Mouse (Mus musculus) midbrain, embryonic 14.5 days (tissue): Measurements from ENCODE around the gene Tspyl1. TPM values are rescaled to one million over a fixed set of nuclear protein-coding genes. Genes with fewer than 3 reads are reported as not detected.
"Not testable (repeated sequence)": the region's sequence is repeated elsewhere in the genome, so short reads cannot be mapped to it uniquely, and the experiment has no call there.

Experiments
- ATAC-seq: fragments of 200-750 bp; cut with Nextera tagmentation; 2 replicates; pipeline ENCODE4 v1.8.0; 2017; ENCODE audit warnings: moderate number of reproducible peaks, moderate library complexity; ENCODE audit not compliant: low FRiP score, low TSS enrichment
- DNase-seq: peaks from one replicate; pipeline ENCODE4 v3.0.0-alpha.2; 2015
- H3K27ac ChIP-seq: fragments of 300-500 bp; sonication (generic); replicated peaks from 2 replicates; pipeline ENCODE4 v1.5.1; 2014; ENCODE audit warnings: mild to moderate bottlenecking, low read depth, low read length, moderate library complexity
- H3K27me3 ChIP-seq: fragments of 300-500 bp; sonication (generic); 2 replicates; pipeline ENCODE4 v1.6.1; 2014; ENCODE audit warnings: low read length, control low read depth, mixed read lengths; ENCODE audit not compliant: control insufficient read depth, insufficient read depth
- H3K36me3 ChIP-seq: fragments of 300-500 bp; sonication (generic); 2 replicates; pipeline ENCODE4 v1.6.1; 2014; ENCODE audit warnings: low read length, control low read depth; ENCODE audit not compliant: control insufficient read depth, insufficient read depth
- H3K4me1 ChIP-seq: fragments of 300-500 bp; sonication (generic); 2 replicates; pipeline ENCODE4 v1.6.1; 2014; ENCODE audit warnings: mild to moderate bottlenecking, antibody characterized with exemption, low read length, control low read depth; ENCODE audit not compliant: control insufficient read depth, insufficient read depth
- H3K4me2 ChIP-seq: fragments of 300-500 bp; sonication (generic); 2 replicates; pipeline ENCODE4 v1.6.1; 2014; ENCODE audit warnings: mild to moderate bottlenecking, low read length, moderate library complexity
- H3K4me3 ChIP-seq: fragments of 300-500 bp; sonication (generic); replicated peaks from 2 replicates; pipeline ENCODE4 v1.5.1; 2014; ENCODE audit warnings: low read depth, low read length
- H3K9ac ChIP-seq: fragments of 300-500 bp; sonication (generic); replicated peaks from 2 replicates; pipeline ENCODE4 v1.6.1; 2014; ENCODE audit warnings: mild to moderate bottlenecking, low read length, moderate library complexity
- H3K9me3 ChIP-seq: fragments of 300-500 bp; sonication (generic); 2 replicates; pipeline ENCODE4 v1.6.1; 2016; ENCODE audit warnings: low read length, control low read depth, mixed read lengths; ENCODE audit not compliant: control insufficient read depth
- WGBS: fragments of 180-500 bp; shearing (Covaris S2); extraction: QIAGEN DNeasy Blood & Tissue Kit; methylation state at CpG from one replicate; pipeline ENCODE4 v1.1.7; 2014; 5-methylcytosine and 5-hydroxymethylcytosine counted together
- polyA plus RNA-seq: library from polyadenylated mRNA; unstranded; fragments of >200 nt; fragmentation: Nextera tagmentation; extraction: Ambion mirVana; gene quantifications from 2 replicates; pipeline ENCODE4 v1.2.1, GENCODE M21; 2014

Tspyl1 gene
- polyA plus RNA-seq, 1 experiment from 2014 or later = 106 TPM

DNA sequence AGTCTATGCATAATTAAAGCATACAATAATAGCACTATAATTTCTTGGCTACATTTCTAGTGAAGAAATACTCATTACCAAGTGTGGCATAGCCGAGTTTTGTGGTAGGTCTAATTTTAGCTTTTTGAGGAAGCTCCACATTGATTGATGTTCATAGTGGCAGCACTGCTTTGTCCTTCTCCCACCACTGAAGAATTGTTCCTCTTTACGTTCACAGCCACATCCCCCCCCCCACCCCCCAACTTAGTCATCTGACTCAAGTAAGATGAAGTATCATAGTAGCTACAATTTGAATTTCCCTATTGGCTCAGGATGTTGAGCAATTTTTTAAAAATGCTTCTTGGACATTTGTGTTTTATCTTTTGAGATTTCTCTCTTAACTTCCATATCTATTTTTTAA, 32.4 kb upstream of the Tspyl1 start:
- H3K4me1 ChIP-seq = no peaks in the 10 kb centered on the region
- H3K36me3 ChIP-seq = no peaks in the 10 kb centered on the region
- DNase-seq (no peak), ATAC-seq (no peak)
- H3K9ac ChIP-seq = no peak overlapping the region
- H3K27ac ChIP-seq = no peak overlapping the region
- no peaks in the 10 kb centered on the region for H3K27me3 ChIP-seq
- 79% methylated on average over 2 of the region's 2 CpGs for whole genome bisulfite sequencing
- no peak overlapping the region for H3K4me3 ChIP-seq
- H3K9me3 ChIP-seq = no peaks in the 10 kb centered on the region
- H3K4me2 ChIP-seq = no peak overlapping the region

DNA sequence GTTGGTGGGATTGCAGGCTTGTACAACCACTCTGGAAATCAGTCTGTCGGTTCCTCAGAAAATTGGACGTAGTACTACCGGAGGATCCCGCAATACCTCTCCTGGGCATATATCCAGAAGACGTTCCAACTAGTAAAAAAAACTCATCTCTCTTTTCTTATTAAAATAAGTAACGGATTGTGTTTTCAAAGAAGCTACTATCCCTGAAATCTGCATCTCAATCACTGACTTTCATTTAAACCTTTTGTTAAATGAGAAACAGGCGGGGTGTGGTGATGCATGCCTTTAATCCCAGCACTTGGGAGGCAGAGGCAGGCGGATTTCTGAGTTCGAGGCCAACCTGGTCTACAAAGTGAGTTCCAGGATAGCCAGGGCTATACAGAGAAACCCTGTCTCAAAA, 29.2 kb upstream of the Tspyl1 start:
- not testable (repeated sequence) for H3K27ac ChIP-seq, DNase-seq, H3K9me3 ChIP-seq, ATAC-seq, H3K27me3 ChIP-seq, H3K36me3 ChIP-seq, H3K9ac ChIP-seq, H3K4me2 ChIP-seq, H3K4me1 ChIP-seq, H3K4me3 ChIP-seq
- 90% methylated on average over 9 of the region's 9 CpGs for WGBS

GRCm38 (mm10) chr10:34265106-34265505, 16.9 kb upstream of the Tspyl1 start:
- no peak overlapping the region for H3K4me3 ChIP-seq
- no peak overlapping the region for H3K27ac ChIP-seq
- H3K4me2 ChIP-seq = no peak overlapping the region
- H3K36me3 ChIP-seq = no peaks in the 10 kb centered on the region
- H3K9me3 ChIP-seq = no peaks in the 10 kb centered on the region
- ATAC-seq (no peak), DNase-seq (no peak)
- WGBS = 80% methylated on average over 4 of the region's 4 CpGs
- no peaks in the 10 kb centered on the region for H3K4me1 ChIP-seq
- no peaks in the 10 kb centered on the region for H3K27me3 ChIP-seq
- no peak overlapping the region for H3K9ac ChIP-seq

DNA sequence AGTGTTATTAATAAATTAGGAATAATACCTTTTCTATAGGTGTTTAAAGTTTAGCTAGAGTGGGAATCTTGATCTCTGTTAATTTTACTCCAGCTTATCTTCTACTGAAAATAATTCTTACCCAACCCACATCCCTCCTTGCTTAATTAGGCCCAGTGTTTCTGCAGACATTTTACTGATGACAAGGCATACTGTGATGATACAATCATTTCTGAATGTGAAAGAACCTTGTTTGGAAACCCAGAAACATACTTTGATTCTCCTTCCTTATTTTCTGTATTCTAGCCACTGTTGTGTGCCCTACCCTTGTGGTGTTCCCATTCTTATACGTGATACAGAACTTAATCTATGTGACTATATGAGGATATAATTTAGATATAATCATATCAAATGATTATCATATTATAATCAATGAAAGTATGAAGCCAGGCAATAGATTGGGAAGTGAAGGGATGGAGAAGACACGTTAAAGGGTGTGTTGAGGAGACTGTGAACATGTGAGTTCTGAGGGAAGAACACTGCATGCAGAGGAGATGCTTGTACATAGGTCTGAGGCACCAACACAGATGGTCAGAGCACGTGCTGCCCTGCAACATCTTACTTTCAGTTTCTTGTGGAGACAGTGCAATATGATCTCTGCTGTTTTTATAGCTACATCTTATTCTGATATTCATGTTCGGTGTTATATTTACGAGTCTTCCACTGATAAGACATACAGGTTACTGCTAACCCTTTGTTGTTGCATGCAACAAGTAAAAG, 14.5 kb upstream of the Tspyl1 start:
- Histone ChIP-seq H3K4me1 (no peaks in the 10 kb centered on the region), H3K36me3 (no peaks in the 10 kb centered on the region), H3K4me2 (no peak overlapping the region), H3K27me3 (no peaks in the 10 kb centered on the region), H3K4me3 (no peak overlapping the region), H3K27ac (no peak overlapping the region), H3K9me3 (no peaks in the 10 kb centered on the region), H3K9ac (no peak overlapping the region)
- ATAC-seq (no peak), DNase-seq (no peak)
- whole genome bisulfite sequencing = 77% methylated on average over 5 of the region's 5 CpGs

DNA sequence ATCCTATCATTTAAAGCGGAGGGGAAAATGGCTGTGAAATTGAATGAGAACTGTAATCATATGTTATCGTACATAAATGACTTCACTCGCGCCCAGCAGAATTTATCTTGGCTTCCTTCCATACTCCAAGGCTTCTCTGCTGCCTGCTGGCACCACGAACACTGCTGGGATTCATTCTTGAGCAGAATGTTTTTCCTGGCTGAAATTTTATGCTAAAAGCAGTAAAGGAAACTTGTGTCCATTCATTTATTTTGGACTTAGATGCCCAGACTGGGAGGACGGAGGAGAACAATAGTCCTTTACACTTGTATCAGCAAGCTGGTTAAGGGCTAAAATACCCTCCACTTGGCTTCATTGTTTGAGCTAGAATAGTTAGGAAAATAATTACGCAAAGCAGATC, 10.3 kb upstream of the Tspyl1 start:
- Histone ChIP-seq H3K9me3 (no peaks in the 10 kb centered on the region), H3K27me3 (no peaks in the 10 kb centered on the region), H3K9ac (no peak overlapping the region), H3K4me1 (no peaks in the 10 kb centered on the region), H3K4me2 (no peak overlapping the region), H3K4me3 (no peak overlapping the region), H3K36me3 (no peaks in the 10 kb centered on the region), H3K27ac (no peak overlapping the region)
- peak; percentile 40 for DNase-seq
- WGBS = 67% methylated on average over 7 of the region's 7 CpGs
- ATAC-seq = no peak

GRCm38 (mm10) chr10:34280591-34281175, 1.3 kb upstream of the Tspyl1 start:
- no peaks in the 10 kb centered on the region for H3K9me3 ChIP-seq
- 0 out of 2 replicates have a peak, but pooled peaks have one; percentile 3 for ATAC-seq
- 0 out of 2 replicates have a peak, but pooled peaks cover 4% of the 10 kb centered on the region for H3K36me3 ChIP-seq
- peak overlapping the region; percentile 80 for H3K4me2 ChIP-seq
- no peaks in the 10 kb centered on the region for H3K27me3 ChIP-seq
- H3K4me3 ChIP-seq = peak overlapping the region; percentile 22
- peaks cover 17% of the 10 kb centered on the region for H3K4me1 ChIP-seq
- H3K9ac ChIP-seq = peak overlapping the region; percentile 44; the same call in 1 of the 2 replicates
- no peak overlapping the region for H3K27ac ChIP-seq
- WGBS = 27% methylated on average over 13 of the region's 13 CpGs
- peak; percentile 92 for DNase-seq

GRCm38 (mm10) chr10:34281211-34281961, 604 bp upstream of the Tspyl1 start:
- Histone ChIP-seq H3K4me3 (peak overlapping the region; percentile 94), H3K9me3 (no peaks in the 10 kb centered on the region), H3K27ac (peak overlapping the region; percentile 89), H3K36me3 (peaks cover 7% of the 10 kb centered on the region; the same call in 1 of the 2 replicates), H3K4me2 (peak overlapping the region; percentile 80), H3K27me3 (no peaks in the 10 kb centered on the region), H3K9ac (peak overlapping the region; percentile 53), H3K4me1 (peaks cover 17% of the 10 kb centered on the region)
- peak; percentile 55 for ATAC-seq
- WGBS = 16% methylated on average over 14 of the region's 14 CpGs
- peak; percentile 77 for DNase-seq

DNA sequence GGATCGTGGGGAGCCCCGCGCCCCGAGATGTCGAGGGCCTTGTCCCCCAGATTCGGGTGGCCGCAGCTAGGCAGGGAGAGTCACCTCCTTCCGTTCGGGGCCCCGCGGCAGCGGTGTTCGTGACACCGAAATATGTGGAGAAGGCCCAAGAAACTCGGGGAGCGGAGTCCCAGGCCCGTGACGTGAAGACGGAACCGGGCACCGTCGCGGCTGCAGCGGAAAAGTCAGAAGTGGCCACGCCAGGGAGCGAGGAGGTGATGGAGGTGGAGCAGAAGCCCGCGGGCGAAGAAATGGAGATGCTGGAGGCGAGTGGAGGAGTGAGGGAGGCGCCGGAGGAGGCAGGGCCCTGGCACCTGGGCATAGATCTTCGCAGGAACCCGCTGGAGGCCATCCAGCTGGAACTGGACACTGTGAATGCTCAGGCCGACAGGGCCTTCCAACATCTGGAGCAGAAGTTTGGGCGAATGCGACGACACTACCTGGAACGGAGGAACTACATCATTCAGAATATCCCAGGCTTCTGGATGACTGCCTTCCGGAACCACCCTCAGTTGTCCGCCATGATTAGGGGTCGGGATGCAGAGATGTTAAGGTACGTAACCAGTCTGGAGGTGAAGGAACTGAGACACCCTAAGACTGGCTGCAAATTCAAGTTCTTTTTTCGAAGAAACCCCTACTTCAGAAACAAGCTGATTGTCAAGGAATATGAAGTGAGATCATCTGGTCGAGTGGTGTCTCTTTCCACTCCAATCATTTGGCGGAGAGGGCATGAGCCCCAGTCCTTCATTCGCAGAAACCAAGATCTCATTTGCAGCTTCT, 639 bp downstream of the Tspyl1 start:
- H3K4me3 ChIP-seq = peak overlapping the region; percentile 94
- ATAC-seq (peak; percentile 8; the same call in 1 of the 2 replicates), DNase-seq (peak; percentile 62)
- no peaks in the 10 kb centered on the region for H3K27me3 ChIP-seq
- WGBS = 4% methylated on average over 47 of the region's 47 CpGs
- H3K27ac ChIP-seq = peak overlapping the region; percentile 87
- peak overlapping the region; percentile 93 for H3K9ac ChIP-seq
- H3K9me3 ChIP-seq = no peaks in the 10 kb centered on the region
- peaks cover 14% of the 10 kb centered on the region for H3K36me3 ChIP-seq
- peaks cover 17% of the 10 kb centered on the region for H3K4me1 ChIP-seq
- peak overlapping the region; percentile 80 for H3K4me2 ChIP-seq
